Mouse (Mus musculus) right cerebral cortex, postnatal 25 days (tissue): ENCODE measurements at regions not wholly inside any gene's neighbourhood (a gene's known extent, or its start where the extent isn't known, plus 50 kb on each side); places are given as distances from the start of the nearest gene placed in this dataset.

Experiments used
- DNase-seq: peaks from one replicate; pipeline ENCODE4 v3.0.0; 2022

DNA sequence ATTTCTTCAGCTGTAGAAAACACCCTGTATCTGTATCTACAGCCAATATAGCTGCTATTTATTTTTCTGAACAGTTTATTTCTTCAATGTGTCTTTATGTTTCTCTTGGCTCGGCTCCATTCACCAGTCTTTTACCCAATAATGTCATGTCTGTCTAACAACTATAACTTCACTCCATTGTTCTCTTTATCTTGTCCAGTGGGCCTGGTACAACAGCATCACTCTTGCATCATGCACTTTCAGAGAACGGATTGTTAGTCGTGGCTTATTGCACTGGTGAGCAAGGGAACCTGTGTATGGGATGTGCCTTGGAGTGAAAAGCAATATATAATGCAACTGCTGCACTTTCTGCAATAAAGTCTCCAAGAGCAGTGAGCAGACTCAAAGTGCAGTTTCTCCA lies 299.6 kb upstream of the Marcks start:
- DNase-seq = no peak

DNA sequence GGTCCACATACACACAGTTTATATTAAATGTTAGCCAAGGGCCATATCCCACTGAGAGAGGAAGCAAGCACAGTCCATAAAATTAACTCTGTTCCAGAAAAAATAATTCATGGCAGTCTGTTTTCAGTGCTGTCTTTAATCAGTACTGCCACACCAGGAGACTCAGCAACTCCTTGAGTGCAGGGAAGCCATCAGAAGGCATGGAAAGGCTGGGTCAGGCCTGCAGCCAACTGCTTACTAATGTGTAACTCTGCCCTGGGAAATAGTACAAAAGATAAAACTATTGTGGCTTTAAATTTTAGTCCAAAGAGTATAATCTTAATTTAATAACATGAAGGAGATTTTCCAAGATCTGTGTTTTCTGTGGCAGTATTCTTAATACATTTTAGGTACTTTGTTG lies 298.1 kb upstream of the Marcks start:
- DNase-seq = no peak

DNA sequence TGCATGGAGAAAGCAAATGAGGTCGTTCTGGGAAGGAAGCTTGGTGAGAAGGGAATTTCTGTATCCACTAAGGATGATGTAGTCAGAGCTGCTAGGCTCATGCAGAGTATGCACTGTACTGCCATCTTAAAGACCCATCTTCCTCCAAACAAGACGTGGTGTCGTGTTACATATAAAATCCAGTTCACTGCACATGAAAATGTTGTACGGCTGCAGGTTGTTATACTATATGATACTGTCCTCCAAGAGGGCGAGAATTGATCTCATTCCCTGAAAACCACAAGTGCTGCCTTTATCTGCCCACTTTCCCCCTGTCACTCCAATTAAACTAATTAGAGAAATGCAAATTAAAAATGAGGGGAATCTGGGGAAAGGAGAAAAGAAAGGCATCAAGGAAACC lies 295.5 kb upstream of the Marcks start:
- no peak for DNase-seq

DNA sequence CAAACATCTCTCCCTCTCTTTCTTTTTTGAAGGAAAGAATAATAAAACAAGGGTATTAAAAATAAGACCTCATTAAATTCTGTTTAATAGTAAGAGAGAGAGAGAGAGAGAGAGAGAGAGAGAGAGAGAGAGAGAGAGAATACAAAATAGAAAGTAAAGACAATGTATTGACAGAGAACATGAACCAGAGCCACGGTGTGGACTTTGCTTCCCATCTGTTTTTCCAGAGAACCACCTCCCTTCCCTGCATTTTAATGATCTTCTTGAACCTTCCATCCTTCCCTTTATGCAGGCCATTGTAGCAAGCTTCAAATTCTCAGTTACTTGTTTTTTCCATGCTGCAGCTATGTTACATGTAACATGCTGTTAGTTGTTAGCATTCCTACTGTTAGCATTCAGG lies 284.3 kb upstream of the Marcks start:
- no peak for DNase-seq

DNA sequence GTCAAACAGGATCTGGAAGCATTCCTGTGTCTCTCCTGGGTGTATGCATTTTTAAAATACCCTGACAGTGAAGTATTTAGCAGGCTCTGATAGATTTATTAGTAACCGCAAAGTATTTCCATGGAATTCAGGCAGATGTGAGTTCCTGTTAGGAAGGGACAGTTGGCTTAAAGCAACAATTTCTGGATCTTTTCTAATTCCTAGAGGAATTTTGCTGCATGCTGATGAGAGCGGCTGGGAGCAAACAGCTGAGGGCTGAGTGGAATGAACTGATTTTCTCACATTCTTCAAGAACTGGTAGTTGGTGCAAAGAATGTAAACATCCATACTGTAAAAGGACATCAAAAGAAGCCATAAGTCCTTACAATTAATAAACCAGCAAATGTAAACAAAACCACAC lies 283.9 kb upstream of the Marcks start:
- DNase-seq = no peak

DNA sequence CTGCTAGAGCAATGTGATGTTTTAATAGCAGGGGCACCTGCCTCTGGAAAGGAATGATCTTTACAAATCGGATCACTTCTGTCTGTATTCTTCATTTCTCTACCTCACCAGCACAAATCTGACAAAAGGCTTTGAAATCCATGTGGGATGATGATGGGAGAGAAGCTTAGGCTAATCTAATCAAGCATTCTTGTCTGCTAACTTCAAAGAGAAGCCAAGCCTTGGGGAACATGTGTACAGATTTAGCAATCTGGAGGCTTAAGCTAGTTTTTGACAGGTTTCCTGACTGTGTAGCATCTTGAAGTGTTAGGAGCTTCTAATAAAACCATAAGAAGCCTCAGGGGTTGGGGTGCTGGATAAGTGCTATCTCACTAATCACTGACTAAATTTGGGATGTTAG lies 277.6 kb upstream of the Marcks start:
- no peak for DNase-seq

DNA sequence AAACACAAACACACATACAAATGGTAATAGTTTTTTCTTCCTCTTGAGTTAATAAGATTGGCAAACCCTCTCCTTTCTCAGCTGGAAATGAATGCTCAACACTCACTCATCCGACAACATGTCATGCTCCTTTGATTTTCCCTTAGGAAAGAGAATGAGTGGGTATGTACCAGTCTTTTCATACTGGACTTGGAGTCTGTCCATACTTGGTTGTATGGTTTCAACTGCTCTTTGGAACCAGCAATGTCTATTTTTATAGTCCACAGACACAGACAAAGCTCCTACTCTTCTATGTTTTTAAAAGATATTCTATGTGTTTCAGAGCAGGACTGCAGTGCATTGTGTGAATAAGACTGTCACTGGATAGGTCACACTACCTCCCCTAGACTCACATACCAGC lies 273.7 kb upstream of the Marcks start:
- no peak for DNase-seq

DNA sequence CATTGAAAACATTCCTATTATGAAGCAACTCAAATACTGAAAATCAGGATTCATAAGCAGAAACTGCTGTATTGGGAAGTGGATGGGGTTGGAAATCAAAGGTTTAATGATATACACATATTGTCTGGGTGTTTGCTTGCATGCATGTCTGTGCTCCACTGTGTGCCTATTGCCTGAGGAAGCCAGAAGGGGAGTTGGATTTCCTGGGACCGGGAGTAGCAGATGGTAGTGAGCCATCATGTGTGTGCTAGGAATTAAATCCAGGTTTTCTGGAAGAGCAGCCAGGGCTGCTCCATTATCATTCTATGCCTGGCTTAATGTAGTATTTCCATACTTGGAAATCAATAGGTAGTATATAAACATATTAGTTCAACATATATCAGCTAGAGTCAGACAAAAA lies 271.0 kb upstream of the Marcks start:
- no peak for DNase-seq

DNA sequence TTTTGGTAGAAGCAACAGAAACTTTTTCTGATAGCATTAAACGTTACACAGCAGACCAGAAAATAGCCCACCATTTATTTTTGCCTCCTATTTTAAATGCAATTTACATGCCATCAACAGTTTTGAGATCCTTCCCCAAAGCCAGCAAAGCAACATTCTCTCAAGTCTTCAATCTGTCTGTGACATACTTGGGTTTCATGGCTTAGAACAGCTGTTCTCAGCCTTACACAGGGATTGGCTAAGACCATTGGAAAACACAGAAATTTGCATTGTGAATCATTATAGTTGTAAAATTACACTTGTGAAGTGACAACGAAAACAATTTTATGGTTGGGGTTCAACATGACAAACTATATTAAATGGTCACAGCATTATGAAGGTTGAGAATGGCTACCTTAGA lies 268.8 kb upstream of the Marcks start:
- DNase-seq = no peak

DNA sequence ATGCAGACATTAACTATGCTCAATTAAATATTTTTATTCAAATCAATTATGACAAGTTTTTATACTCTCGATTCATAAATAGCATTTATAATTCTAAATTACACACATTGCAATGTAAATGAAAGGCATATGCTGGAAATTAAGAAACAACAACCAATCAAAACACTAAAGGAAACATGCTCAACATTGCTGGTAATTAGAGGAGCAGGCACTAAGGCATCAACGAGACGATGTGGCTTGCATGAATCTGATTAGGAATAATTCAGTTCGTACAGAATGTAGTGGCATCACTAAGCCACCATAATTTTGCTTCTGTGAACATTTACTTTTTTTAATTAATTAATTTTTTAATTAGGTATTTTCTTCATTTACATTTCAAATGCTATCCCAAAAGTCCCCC lies 266.2 kb upstream of the Marcks start:
- no peak for DNase-seq

DNA sequence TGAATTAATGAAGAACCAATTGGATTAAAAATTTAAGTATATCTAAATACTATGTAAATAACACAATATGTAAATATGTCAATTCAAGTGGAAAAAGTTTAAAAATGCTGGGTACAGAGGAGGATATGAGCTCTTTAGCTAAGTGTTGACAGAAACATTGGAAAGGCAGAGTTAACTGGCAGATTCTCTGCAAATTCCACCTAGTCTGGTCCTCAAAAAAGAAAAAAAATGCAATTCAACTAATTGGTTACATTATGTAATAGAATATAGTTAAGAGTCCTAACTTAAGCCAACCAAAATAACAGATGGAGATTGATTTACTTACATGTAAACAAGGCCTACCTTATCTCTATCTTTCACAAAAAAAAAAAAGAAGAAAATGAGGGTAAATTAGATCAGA lies 265.7 kb upstream of the Marcks start:
- DNase-seq = no peak

DNA sequence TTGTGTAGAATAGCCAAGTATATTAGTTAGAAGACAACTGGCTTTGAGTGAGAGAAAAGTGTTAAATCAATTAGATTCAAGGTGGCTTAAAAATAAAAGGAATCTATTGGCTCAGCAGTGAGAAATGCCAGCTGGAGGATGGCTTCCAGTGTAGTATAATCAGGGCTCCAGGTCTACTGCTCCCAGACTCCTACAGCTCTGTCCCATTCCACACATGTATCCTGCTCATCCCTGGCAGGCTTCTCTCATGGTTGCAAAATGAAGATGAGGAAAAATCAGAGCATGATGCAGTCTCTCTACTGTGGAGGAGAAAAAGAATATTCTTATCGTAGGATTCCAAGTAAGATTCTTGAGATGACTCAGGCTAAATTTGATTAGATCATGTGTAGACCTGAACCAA lies 263.7 kb upstream of the Marcks start:
- no peak for DNase-seq

DNA sequence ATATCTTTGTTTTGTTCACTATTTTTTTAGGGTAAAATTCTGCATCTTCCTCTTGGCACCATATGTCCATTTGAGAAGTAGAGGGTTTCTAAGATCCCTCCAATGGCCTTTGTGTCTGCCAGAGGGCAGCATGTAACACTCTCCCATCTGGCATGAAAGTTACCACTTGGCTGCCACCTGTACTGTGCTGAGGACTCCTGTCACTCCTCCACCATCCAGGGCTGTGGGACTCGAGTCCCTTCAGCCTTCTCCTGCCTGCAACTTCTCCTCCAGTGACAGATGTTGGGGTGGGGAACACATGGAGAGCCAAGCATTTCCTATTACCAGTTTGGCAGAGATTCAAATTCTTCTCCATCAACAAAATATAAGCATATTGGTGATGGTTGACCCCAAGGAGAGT lies 262.3 kb upstream of the Marcks start:
- no peak for DNase-seq

DNA sequence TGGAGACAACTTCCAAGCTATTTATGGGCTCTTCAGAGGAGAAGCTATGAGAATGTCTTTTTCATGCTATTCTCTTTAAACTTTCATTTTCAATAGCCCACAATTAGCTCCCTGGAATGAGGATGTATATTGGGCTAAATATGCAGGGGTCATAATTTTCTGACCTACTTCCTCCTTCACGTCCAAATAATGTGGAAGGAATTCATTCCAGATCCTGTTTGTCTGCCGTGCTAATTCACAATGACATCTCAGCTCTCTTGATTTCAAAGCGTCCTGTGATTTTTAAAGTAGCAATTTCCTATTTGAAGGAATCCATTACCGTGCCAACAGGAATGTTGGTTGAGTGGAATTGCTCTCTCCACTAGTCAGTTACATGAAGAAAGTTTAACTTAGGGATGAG lies 261.7 kb upstream of the Marcks start:
- no peak for DNase-seq

DNA sequence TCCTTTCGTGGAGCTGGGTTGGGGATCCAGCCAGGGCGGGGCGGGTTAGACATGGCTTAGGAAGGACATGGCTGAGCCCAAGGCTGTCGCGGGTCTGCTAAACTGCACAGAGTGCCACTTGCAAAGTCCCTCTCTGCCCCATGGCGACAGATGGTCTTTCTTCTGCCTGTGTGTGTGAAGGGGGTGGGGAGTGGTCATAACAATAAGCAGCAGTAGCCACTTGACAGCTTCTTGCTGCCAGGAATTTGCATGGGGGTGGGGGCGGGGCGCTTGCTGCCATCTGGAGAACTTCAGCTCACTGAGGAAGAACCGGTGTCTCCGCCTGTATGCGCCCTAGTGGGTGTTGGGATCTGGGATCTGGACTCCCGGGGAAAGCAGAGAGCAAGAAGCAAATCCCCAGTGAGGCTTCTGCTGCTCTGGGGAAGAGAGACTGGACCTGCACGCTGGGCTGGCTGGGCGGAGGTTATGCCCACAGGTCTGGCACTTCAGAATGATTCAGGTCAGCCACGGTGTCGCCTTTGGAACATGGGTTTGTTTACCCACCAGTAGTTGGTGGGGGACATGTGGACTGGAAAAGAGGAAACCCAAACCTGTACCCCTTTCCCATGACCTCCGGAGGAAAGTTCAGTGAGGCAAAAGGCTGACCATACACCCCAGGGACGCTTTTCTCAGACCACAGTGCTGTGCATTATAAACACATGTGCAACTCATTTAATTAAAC lies 258.7 kb upstream of the Marcks start:
- peak; percentile 44 for DNase-seq

DNA sequence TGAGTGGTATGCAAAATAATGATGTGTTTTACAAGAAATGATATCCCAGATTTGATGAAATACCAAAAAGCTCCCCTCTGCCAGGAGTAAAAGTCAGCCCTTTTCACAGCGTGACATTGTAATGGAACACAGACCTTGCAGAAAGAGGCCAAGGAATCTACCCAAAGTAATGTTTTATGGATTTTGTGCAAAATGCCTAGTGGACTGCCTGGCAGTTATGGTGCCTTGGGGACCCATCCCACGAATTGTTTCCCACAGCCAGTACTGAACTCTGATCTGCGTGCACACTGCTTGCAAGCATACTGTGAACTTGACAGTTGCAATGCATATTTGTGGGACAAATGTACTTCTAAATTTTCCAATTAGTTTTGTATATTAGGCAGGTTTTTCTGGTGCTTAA lies 251.3 kb upstream of the Marcks start:
- no peak for DNase-seq

DNA sequence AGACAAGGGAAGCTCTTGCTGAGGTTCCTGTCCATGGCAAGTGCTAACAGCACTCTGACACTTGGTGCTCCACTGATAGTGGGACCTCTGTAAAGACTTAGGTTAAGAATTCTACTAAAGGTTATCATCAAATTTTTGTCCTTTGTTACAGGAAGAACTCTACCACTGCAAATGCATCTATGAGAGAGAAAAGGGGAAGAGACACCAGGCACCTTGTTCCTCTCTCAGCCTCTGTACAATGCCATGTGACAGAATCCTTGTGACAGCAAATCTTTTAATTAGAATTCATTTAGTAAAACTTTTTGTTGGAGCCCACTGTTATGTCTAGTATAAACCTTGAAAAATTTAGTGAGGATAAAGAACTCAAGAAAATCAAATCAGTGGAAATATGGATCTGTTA lies 247.5 kb upstream of the Marcks start:
- no peak for DNase-seq

DNA sequence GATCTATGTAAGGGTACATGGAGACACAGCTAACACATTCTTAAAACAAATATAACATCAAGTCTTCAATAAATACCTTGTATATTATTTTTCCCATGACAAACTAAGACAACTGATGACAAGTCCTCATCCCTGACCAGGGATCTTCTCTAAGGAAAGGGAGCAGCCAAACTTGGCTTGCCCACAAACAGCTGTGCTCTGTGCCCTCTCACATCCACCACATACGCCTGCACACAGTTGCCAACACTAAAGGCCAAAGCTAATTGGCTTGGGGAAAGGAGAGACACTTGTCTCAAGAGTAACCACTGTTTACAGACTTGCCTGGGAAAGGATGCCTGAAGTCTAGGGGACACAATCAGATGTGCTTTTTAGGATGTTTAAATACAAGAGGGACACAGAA lies 241.3 kb upstream of the Marcks start:
- DNase-seq = no peak

DNA sequence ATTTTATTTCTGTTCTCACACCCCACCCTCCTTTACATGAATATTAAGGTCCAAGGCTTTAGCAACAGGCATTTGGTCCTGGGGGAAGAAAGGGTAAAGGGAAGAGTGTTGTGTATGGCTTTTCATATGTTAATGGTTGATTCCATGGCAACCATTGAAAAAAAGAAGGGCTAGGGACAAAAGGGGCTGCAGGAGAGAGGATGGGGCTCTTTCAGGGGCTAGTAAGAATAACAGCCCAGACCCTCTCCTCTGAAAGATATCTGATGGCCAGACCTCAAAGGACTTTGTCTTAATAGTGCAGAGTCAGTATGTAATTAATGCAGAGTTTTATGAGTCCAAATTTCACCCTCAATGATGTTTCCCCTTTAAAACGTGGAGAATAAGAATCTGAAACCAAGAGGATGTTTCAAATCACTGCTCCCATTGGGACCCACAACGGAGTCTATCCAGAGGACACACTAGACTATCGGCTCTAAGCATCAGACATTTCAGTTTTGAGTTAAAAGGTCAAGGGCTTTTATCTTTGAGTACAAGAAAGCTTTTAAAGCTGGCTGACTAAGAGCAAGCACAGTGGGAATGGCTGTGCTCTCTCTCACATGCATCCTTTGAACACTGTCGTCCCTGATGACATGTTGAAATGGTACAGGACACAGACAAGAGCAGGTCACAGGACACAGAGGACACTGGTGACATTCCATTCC lies 239.4 kb upstream of the Marcks start:
- no peak for DNase-seq

DNA sequence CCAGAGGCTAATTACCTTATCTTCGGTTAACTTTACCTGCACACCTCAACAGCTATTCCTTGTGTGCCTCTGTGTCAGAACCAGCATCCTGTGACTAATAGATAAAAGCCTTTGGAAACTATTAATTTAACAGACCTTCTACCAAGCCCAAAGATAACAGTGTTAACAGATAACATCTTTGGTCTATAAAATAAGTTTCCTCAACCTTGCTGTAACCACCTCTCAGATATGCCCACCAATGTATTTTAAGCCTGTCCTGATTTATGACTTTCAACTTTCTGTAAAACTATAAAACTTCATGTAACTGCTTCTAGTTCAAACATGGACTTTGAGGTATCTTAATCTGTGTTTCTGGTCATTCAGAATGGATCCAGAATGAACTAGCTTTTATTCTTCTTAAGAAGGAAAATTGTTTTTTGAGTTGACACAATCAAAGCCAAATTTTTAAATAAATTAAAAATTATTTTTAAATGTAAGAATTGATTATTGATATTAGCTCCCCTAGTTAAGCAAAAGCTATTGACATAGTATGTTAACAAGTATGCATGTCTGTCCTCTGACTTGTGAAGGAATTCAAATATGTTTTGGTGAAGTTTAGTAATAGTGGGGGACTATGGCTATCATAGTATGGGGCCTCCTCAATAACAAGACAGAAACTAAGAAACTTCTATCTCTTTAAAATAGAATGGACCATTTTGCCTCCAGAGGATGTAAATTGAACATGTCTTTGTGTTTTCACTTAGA lies 238.7 kb upstream of the Marcks start:
- no peak for DNase-seq

DNA sequence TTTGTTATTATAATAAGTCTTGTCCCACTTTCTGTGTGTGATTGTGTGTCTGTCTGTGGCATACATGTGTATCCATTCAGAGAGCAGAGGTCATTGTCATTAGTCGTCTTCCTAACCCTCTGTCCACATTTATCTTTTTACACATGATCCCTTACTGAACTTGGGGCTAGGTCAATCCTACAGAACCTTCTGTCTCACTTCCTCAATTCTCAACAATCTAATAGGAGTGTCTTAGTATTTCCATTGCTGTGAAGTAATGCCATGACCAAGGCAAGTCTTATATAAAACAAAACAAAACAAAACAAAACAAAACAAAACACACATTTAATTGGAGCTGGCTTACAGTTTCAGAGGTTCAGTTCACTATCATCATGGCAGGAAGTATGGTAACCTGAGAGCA lies 237.5 kb upstream of the Marcks start:
- DNase-seq = no peak

DNA sequence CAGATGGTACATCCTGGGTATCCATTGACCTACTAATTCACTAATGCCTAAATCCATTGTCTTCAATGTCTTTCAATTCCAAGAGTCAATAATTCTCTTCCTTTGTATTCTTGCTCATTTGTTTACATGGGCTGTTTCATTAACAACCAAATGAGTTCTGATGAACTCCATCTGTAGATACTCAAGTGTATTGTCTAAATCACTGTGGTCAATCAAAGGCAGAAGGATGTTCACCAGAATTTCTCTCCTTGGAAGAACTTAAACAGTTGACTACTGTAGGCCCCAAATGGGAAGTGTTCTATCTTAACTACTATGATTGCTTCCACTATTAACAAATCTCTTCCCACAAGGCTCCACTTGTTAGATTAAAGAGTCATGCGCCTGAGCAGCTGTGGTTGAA lies 236.9 kb upstream of the Marcks start:
- no peak for DNase-seq

DNA sequence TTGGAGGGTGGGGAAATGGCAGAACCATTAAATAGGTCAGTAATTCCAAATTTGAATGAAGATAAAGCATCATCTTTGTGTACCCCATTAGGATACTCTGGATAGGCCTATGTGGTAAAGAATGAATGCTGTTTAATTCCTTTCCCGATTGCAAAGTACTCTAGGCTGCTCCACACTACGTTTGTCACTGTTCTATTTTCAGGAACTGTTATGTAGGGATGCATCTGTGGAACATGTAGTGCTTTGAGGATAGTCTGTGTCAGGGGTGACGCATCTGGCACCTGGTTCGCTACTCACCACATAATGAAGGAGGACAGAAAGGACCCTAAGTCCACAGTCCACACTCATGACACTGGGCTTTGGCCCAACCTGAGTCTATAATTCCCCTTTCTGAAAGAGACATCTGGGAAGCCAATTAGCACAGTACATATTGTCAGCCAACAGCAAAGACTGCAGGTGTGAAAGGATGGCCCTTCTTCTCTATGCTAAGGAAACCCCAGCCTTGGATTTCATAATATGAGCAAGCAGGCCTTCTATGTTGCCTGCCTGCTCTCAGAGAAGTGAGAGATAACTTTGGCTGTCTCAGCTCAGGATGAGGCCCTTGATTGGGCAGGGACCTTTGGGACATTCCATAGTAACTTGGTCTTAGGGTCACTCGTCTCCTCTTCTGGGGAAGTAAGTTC lies 230.4 kb upstream of the Marcks start:
- DNase-seq = no peak

DNA sequence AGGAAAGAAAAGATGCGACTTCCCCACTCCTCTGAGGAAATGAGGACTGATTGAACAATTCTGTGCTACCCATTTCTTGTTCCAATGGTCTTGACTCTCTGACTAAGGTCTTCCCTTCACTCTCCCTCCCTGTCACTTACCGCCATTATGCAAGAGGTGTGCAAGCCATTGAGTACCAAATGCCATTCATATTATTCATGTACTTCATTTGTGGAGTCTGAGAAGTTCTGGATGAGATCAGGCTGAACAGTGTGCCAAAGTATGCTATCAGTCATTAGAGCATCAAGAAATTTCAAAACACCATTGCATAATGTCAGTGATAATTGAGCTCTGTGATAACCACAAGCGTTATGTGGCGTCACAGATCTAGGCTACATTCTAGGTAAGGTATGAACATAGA lies 229.1 kb upstream of the Marcks start:
- DNase-seq = no peak
